Mouse (Mus musculus) layer of hippocampus, postnatal 25 days (tissue): ENCODE measurements at regions not wholly inside any gene's neighbourhood (a gene's known extent, or its start where the extent isn't known, plus 50 kb on each side); places are given as distances from the start of the nearest gene placed in this dataset.

Experiments used
- DNase-seq, 2 experiments: peaks; one replicate each; pipeline ENCODE4 v3.0.0; 2022; ENCODE audit warnings: mixed read lengths in 2 of 2, low spot score in 1 of 2; ENCODE audit errors: extremely low spot score in 1 of 2

DNA sequence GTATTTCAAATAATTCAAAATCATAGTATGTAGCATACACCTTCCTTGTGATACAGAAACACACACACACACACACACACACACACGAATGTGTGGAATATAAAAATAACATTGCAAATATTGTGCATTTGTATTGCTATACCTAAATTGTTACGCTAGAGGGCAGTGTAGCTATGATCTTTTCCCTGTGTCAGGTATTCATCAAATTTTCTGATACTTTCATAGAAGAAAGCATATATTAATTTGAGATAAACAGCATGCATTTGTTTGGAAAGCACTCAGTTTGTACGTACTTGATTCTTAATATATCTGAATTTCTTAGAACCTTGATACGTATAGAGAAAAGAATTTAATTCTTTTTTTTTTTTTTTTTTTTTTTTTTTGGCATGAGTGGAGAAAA, 1700.9 kb upstream of the Sel1l start:
- no peak for DNase-seq

DNA sequence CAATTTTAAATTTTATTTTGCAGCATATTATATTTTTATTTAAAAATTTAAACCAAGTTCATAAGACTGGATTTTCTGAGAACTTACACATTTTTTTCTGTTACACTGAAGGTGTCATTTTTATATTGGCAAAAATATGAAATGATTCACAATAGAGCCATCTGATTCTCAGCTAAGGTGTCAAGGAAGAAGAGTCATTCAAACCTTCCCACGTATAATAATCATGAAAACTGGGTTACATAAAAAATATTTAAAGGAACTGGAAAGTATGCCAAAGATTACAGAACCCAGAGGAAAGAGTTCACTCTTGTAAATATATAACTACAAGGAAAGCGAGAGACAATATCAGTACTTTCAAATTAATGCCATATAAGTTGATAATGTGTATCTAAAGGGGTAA, 1674.5 kb upstream of the Sel1l start:
- DNase-seq: no peak

DNA sequence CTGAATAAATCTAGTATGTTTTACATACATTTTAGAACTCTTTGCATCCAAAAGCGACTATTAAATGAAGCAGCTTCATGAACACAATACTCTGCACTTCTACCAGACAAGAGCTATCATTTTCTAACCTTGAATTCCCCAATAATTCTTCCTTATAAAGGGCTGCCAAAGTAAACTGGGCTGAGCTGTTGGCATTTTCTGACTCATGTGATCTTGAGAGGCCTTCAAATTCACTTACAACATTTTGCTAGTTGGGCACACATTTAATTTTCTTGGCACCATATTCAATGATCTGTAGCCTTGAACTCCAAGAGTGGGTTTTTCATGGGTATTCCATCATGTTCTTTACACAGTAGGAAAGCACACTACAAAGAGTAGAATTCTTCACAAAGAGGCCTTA, 1637.4 kb upstream of the Sel1l start:
- DNase-seq: no peak

DNA sequence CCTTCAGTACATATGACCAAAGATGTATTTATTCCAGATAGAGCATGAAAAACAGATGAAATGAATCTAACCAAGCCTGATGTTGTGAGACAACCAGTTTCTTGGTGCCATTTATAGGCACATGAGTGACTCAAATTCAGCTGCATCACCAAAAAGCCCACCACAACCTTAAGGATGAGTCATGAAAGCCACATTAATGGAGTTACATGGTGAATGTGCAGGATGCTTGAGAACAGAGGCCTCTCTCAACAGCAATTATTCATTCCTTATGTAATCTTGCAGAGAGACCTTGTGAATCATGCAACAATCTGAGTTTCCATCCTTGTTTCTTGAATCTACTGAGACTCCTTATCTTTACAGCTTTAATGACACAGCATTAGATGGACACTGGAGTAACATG, 1613.1 kb upstream of the Sel1l start:
- DNase-seq: no peak

DNA sequence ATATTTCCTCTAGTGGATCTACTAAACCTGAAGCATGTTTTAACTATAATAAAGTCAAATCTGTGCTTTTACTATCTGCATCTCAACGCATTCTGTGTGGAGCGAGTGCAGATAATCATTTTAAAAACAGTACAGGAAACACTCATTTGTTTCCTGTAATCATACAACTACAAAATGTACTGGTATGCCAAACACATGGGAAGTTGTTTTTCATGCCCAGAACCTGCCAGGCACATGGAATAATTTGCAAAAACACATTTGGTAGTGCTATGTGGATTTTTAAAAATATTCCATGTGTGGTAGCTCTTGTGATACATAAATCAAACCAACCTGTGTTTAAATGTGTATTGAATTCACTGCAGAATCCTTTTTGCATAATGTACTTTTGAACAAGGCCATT, 1600.5 kb upstream of the Sel1l start:
- no peak for DNase-seq

DNA sequence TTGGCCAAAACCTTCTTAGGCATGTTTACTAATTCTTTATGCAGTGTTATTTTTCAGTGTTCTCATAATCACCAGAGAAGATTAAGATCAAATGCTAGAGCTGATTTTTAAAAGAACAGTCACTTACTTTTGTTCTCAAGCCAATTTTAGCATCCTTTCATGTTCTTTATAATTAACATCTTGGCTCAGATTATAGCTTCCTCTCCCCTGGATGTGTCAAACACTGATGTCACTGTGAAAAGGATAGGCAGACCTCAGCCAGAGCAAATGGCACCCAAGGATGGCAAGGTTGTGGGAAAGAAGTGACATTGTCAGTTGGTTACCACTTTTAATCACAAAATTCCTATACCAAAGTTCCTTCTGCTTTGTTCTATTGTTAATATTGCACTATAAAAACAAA, 1580.3 kb upstream of the Sel1l start:
- DNase-seq: no peak

DNA sequence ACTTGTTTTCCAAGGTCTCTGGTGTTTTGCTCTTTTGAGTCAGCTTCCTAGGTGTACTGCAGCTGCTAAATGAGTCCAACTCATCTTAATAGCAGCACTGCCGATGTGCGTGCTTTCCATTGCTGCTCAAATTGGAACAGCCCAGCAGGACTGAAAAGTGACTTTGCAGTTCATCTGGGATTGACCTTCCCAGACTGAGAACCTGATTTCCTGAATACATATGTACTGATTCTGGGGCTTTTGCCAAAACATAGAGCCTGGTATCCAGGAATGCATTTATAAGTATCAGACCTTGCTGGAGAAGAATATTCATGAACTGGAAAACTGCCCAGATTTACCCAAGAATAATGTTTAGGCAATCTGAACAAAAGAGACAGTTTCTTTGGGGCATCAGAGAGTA, 1579.0 kb upstream of the Sel1l start:
- DNase-seq: no peak

DNA sequence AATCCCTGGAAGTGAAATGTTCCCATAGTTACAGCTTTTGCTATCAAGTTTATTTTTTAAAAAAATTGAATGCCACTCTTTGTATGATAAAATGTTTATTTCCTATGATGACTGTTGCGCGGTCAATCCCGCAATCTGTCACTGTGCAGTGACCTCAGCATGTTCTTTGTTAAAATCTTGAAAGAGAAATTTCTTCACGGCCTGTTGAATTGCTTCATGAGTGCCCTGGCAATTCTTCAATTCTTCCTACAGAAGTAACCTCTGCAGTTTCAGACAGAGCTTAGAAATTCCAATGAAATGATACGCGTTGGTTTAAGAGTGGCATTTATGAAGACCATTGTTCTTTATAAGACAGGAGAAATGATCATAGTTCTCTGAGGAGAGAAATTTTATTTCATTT, 1567.4 kb upstream of the Sel1l start:
- DNase-seq: no peak

DNA sequence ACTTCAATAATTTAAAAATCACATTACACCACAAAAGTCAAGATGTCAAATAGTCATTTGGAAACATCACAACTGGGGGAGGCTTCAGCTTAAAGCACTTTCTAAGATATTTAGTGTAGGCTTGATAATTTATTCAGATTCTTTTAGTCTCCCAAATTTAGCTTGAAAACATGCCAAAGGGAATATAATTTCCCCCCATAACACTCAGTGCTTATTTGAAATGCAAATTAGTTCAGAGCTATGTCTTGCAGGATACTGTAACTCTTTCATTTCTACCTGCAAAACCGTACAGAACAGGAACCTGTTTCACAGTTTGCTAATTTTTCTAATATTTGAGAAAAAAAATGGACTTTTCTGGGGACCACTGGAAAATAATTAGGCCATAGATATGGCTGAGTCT, 1566.8 kb upstream of the Sel1l start:
- no peak for DNase-seq

DNA sequence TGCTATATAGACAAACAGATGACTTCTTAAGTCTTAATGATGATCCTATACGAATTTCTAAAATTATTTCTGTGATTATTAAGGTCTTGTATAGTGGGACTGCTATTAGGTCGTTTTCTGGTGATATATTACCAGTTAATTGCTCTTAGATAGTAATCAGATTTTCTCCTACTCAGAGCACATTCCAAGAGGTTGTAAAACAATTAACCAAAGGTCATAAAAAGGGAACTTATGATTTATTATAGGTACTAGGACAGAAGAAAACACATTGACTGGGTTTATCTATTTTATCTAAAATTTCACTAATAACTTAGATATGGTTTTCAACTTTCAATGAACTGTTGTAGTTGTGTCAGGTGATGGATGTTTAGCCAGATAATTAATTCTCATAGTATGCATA, 1536.6 kb upstream of the Sel1l start:
- DNase-seq: no peak

DNA sequence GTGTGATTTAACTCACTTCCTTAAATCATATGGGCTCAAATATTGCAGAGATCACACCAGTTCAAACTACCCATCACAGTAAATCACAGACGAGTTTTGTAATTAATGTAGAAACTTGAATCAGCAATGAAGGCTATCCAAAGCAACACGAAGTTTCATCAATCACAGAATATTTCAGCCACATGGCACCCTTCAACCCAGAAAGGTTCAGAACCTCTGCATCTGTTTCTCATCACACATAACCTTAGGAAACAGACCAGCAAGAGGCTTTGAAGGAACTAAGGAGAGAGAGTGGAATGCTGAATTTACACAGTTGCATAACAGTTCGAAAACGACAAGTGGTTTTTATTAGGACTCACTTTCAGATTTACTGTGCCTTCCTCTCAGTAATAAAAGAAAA, 1494.0 kb upstream of the Sel1l start:
- no peak for DNase-seq

DNA sequence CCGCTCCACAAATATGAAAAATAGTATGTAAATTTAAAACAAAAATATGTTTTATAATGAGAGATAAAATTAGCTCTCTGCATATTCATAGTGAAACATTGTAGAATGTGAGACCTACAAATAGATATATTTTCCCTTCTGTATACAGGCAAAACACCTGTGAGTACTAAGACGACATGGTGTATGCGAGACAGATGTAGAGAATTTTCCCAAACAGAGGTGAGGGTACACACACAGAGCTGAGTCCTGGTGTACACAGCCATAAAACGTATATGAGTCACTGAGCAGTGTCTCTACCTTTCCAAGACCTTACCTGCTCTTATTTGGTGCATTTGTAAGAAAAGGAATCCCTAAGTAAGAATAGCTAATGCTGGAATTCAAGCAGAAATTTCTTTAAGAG, 1493.6 kb upstream of the Sel1l start:
- DNase-seq: no peak

DNA sequence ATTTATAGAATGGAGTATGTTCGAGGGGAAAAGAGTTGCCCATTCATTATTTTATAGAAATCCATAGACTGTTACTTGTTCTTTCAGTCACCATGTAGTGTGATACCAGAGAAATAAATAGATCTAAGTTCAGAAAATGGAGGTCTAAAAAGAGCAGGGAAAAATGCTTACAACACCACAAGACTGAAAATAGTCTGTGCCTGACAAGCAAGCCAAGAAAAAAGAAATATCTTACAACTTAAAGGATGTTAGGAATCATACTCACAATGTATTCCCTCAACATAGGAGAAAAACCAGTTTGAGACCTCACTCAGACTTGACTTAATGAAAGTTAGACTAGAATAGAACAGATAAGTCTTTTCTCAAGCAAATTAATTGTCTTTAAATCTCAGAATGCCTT, 1486.6 kb upstream of the Sel1l start:
- DNase-seq: no peak

DNA sequence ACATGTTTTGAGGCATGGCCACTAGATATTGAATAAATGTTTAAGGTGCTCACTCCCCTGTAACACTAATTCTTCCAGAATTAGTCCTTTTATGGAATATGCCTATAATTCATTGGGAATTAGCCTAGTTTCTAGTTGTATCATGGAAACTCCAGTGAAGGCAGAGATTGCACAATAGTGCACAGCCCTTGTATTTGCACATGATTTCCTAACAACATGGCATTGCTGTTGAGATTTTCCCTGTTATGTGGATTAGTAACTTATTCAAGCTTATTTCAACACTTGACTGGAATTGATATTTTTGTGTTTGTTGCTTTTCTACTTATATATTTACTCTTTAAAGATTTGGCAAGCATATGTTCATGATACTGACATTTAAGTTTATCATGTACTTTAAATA, 1463.3 kb upstream of the Sel1l start:
- no peak for DNase-seq

DNA sequence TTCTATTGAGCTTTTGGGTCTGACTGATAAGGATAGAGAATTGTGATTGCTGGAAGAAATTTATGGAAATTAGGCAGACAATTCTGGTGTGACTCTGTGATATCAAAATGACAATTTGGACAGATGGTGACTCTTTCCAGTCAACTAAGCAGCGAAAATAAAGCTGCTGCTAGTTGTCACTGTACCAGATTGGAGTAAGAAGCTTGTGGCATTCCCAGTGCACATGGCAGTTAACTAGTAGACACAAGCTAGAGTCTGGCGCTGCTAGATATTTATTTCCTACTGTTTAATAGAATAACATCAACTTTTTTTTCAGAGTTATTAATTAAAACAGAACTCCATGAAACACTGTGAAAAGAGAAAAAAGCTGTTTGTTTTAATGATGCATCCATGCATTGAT, 1432.9 kb upstream of the Sel1l start:
- no peak for DNase-seq

DNA sequence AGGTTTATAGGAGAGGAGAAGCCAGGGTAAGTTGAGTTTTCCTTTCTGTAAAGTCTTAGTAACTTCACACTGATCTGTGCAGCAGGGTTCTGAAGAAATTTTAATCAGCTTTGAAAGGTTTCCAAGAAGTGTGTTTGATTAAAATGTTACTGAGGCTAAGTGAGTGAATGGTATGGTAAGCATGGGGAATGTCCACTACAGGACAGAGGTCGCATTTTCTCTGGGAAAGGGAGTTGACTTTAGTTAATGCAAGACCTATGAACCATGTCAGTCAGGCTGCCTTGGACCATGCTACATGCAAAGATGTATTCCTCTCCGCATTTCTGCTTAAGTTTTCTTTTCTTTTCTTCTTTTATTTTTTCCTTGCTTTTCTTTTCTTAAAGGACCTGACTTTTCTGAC, 1424.7 kb upstream of the Sel1l start:
- DNase-seq: no peak

DNA sequence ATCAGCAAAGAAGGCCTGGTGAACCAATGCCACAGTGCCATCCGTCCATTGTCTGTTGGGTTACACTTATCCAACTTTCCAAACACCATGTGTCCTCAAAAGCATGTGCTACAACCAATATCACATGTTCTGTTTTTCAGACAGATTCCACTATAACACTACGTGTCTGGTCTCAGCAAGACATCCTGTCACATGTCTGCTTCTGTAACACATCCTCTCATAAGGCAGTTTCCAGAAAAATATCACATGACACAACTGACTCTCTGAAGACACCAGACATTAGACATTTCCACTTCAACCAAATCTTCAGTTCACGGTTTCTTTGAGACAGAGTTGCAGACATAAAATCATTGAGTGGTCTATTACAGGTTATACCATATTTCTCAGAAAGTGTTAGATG, 1381.3 kb upstream of the Sel1l start:
- no peak for DNase-seq

DNA sequence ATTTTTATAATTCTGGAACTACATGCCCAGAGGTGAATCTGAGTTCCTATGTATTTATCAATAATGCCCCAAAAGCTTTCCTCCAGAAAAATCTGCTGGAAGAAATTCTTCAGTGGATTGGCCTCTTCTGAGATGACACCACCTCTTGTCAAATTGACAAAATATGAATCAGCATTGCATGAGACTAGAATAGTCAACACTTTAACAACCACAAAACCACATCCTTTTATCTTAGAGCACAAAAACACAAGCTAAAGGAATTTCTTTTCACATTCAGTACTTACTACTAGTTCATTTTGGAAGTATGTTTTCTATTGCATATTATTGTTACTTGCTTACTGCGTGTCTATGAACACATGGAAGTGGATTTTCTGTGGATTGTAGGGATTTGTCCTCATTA, 1377.9 kb upstream of the Sel1l start:
- DNase-seq: no peak

DNA sequence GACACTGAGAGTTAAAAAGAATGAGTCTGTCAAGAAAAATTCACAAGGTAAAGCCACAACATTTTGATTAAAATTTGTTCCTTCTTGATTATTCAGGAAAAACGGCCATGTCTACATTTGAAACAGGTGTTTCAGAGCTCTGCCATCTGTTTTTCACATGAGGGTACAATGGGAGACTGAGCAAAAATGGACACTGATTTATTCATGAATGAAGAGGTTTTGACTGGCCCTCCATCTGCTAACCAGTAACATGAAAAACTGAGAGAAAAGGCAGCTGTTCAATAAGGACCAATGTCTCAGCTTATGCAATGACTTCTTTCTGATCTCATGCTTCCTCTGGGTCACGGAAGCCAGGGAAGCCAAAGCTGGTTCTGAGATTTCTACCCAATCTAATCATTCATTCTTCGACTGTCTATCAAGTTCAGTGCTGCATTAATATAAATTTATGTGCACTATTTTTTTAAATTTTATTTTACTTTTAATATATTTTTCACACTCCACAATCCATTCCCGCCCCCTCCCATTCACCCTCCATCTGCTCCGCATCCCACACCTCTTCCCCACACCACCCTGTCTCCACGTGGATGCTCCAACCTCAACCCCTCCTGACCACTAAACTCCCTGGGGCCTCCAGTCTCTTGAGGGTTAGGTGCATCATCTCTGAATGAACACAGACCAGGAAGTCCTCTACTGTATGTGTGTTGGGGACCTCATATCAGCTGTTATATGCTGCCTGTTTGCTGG, 1372.4 kb upstream of the Sel1l start:
- no peak for DNase-seq

DNA sequence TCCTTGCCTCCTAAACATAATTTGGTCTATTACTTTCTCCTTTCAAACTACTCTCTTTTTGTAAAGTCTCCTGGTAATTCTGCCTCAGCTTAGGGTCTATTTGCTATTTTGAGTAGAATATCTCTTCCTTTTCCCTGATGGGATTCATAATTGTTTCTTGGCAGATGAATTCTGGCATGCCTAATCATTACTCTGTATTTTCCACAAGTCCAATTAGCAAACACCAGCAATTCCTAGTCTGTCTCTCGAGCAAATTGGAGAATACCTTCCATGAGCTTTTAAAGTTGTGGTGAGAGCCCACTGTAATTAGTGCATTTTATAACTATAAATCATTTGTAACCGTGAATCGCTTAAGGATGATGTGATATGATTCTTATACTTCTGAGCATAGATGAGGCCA, 1358.6 kb upstream of the Sel1l start:
- DNase-seq: no peak

DNA sequence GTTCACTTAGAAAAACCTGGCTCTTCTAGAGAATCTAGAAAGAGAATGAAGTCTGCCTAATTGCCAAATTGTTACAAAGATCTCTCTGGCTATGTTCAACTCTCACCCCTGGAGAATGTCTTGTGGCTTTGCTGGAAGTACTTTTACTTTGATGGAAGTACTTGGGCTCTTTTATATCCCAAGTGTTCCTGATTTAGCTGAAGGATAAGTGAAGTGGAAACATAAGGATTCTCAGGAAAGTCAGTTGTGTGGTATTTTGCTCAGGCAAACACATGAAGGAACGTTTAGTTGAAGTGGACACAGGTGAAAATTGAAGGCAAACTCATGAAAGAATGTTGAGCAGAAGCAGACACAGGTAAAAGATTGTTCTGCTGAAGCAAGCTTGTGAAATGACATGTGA, 1340.0 kb upstream of the Sel1l start:
- no peak for DNase-seq

DNA sequence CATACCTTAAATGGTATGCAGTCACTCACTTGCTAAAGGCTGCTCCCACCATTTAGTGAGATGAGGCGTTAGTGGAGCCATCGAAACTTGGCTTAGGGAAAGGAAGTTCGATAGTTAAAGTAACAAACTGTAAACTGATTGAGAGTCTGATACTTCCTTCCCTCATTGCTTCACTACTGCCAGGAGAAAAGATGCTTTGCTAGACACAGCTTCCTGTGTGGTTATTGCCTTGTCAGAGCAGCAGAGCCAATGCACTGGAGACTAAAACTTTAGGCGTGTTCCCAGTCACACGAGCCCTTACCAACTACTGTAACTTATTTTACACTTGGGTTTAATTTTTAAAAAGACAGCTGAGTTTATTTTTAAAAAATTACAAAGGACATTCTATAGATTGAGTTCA, 1324.8 kb upstream of the Sel1l start:
- DNase-seq: no peak

DNA sequence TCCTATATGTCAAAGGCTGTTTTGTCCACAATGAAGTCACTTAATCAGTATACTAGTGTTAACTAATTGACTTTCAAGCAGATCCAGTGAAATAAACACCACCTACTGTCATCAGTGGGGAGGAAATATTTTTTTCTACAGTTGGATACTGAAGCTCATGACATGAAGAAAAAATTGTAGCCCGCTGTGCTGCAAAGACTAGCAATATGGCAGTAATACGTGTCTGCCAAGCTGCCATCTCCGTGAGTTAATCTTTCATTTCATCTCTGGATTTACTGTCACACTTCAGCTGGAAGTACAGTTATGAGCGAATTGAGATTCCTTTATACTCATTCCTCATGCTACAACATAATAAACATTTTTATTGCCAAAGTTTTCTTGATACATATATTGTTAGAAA, 1311.3 kb upstream of the Sel1l start:
- no peak for DNase-seq
